ENCODE assay signal across 3 mouse cellular contexts in genomic region chr17:35033703-35034102, GRCm38 (mm10). TPM values are rescaled to one million over a fixed set of nuclear protein-coding genes. Genes with fewer than 3 reads are reported as not detected.
DNase-seq lines count a peak whose midpoint lies in the region; TF ChIP-seq lines count a peak whose summit lies in the region.
"Not testable (repeated sequence)": the region's sequence is repeated elsewhere in the genome, so short reads cannot be mapped to it uniquely, and the experiment has no call there.

No protein-coding gene starts in this region.

- DNase-seq in hindbrain, embryonic 10.5 days (ENCODE audit: low spot score): not testable (repeated sequence)

- H3K4me1 ChIP-seq in hindbrain, embryonic 10.5 days (replicated peaks): peaks cover 27% of the 10 kb centered on the region

- H3K36me3 ChIP-seq in C2C12 (ENCODE audit: control insufficient read depth, insufficient read depth); hindbrain, embryonic 10.5 days; myocyte (ENCODE audit: control insufficient read depth, insufficient read depth): not testable (repeated sequence)

- TF ChIP-seq CTCF in C2C12 (IDR thresholded peaks at IDR 0.05; ENCODE audit: control insufficient read depth, insufficient read depth, insufficient read length): not testable (repeated sequence)

- not testable (repeated sequence) for H3K79me3 ChIP-seq in C2C12 (ENCODE audit: low read depth)

- WGBS in hindbrain, embryonic 10.5 days: 76% methylated on average over 1 of the region's 1 CpGs

- H3K4me3 ChIP-seq in C2C12 (ENCODE audit: insufficient read depth, poor library complexity, severe bottlenecking); hindbrain, embryonic 10.5 days; myocyte: not testable (repeated sequence)

- H3K79me2 ChIP-seq in C2C12 (ENCODE audit: control insufficient read depth, insufficient read depth); myocyte (ENCODE audit: control insufficient read depth, insufficient read depth): not testable (repeated sequence)

- H3K9me3 ChIP-seq in hindbrain, embryonic 10.5 days: not testable (repeated sequence)

- not testable (repeated sequence) for H3ac ChIP-seq in C2C12 (ENCODE audit: control insufficient read depth, insufficient read length, low read depth); myocyte (ENCODE audit: control insufficient read depth, insufficient read length)

- 0 out of 2 replicates have a peak overlapping the region, but pooled peaks have one; percentile 0 for H3K27ac ChIP-seq in hindbrain, embryonic 10.5 days

- not testable (repeated sequence) for TF ChIP-seq POLR2A in myocyte (IDR thresholded peaks at IDR 0.05; ENCODE audit: insufficient read length, low read depth)

- not testable (repeated sequence) for H3K27me3 ChIP-seq in C2C12 (ENCODE audit: control insufficient read depth, insufficient read depth, insufficient read length); hindbrain, embryonic 10.5 days (ENCODE audit: insufficient read depth, poor library complexity, severe bottlenecking); myocyte (ENCODE audit: control insufficient read depth, insufficient read depth, insufficient read length)

- not testable (repeated sequence) for H3K4me2 ChIP-seq in myocyte (ENCODE audit: low read depth)

TF ChIP-seq in C2C12, 6 proteins besides CTCF, POLR2A, EP300 and RAD21:
- peak; percentile 54 for TF ChIP-seq MYOD1 (IDR thresholded peaks at IDR 0.05; ENCODE audit: control insufficient read depth, insufficient read length, low read depth)

TF ChIP-seq in myocyte, 11 proteins besides CTCF, POLR2A, EP300 and RAD21:
- peak in 2 of 3 experiments; percentile 35 to 58 for TF ChIP-seq MYOD1 (IDR thresholded peaks at IDR 0.05; ENCODE audit: control insufficient read depth in 1 of 3, insufficient read length in 2 of 3, low read depth in 2 of 3)

RNA-seq across cellular contexts. Expression of gene Sapcd1, which starts 5.9 kb away (rescaled TPM):
- polyA plus RNA-seq in C2C12 (2012; fragmentation: generic; extraction: Trizol) (0.23 TPM), myocyte (2012; fragmentation: generic; extraction: Trizol) (0.14 TPM)
- polyA plus RNA-seq in hindbrain, embryonic 10.5 days (2016; fragmentation: Nextera tagmentation; extraction: Ambion mirVana): 5.2 and 5.6 TPM in 2 replicates

RNA-seq across cellular contexts. Expression of gene Msh5, which starts 12.8 kb away (rescaled TPM):
- polyA plus RNA-seq in C2C12 (2012; fragmentation: generic; extraction: Trizol): 0.76 TPM
- polyA plus RNA-seq in hindbrain, embryonic 10.5 days (2016; fragmentation: Nextera tagmentation; extraction: Ambion mirVana): 3.9 and 6.4 TPM in 2 replicates
- polyA plus RNA-seq in myocyte (2012; fragmentation: generic; extraction: Trizol): 2.1 TPM

RNA-seq across cellular contexts. Expression of gene Clic1, which starts 16.1 kb away (rescaled TPM):
- polyA plus RNA-seq in C2C12 (2012; fragmentation: generic; extraction: Trizol) (509 TPM), myocyte (2012; fragmentation: generic; extraction: Trizol) (412 TPM)
- polyA plus RNA-seq in hindbrain, embryonic 10.5 days (2016; fragmentation: Nextera tagmentation; extraction: Ambion mirVana): 232 and 239 TPM in 2 replicates

RNA-seq across cellular contexts. Expression of gene Vwa7, which starts 17.3 kb away (rescaled TPM):
- 0.07 TPM for polyA plus RNA-seq in C2C12 (2012; fragmentation: generic; extraction: Trizol)
- 0.10 and 0.24 TPM in 2 replicates for polyA plus RNA-seq in hindbrain, embryonic 10.5 days (2016; fragmentation: Nextera tagmentation; extraction: Ambion mirVana)
- polyA plus RNA-seq in myocyte (2012; fragmentation: generic; extraction: Trizol): 0.05 TPM

RNA-seq across cellular contexts. Expression of gene Ddah2, which starts 25.1 kb away (rescaled TPM):
- polyA plus RNA-seq in C2C12 (2012; fragmentation: generic; extraction: Trizol) (129 TPM), myocyte (2012; fragmentation: generic; extraction: Trizol) (101 TPM)
- polyA plus RNA-seq in hindbrain, embryonic 10.5 days (2016; fragmentation: Nextera tagmentation; extraction: Ambion mirVana): 536 and 664 TPM in 2 replicates
